Mouse (Mus musculus): ENCODE results near the gene Mindy4. TPM values are rescaled to one million over a fixed set of nuclear protein-coding genes. Genes with fewer than 3 reads are reported as not detected.
A peak's percentile ranks its signal among the peaks of the same experiment; 100 is the strongest.
"Not testable (repeated sequence)": the region's sequence is repeated elsewhere in the genome, so short reads cannot be mapped to it uniquely, and the experiment has no call there.

The Mindy4 gene
- total RNA-seq (2015) (2.0 and 3.0 TPM in 2 replicates), total RNA-seq (2017) (4.6 and 5.7 TPM in 2 replicates)

DNA sequence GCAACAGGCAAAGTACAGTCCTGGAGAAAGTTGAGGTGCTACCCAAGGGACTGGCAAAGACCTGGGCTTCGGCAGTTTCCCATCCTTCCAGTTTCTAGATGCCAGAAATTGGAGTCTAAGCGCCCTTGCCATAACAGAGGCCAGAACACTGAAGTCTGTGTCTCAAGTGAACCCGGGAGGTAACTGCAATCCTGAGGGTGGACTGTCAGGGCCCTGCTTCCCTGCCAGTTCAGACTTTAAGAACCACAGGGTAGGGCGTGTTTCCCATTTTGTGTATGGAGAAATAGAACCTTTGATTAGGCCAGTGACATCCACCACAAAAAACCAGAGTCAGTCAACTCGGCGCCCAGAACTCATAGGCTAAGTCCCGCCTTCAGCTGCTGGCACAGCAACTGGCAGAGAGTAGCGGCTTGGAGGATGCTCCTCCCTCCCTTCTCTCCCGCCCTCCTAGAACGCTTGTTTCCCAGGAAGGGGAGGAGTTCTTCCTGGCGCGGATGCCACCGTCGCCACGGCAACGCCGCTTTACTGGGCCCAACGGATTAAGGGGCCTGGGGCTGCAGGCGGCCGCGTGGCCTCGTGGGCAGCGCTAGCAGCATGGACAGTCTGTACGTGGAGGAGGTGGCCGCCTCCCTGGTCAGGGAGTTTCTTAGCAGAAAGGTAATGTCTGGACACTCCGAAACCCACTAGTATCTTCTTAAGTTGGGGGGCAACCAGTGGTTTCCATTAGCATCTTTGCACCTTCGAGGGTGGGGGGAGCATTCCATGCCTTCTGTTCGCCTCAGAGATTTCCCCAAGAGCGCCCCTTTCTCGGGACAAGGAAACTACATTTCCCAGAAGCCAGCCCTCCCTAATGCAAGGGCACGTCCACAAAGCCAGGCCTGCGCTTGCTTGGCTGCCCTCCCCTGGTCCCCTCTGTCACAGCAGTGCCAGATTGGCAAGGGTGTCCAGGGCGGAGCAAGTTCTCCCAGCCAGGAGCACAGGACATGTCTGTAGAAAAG, at the start of gene Mindy4:
Gene Mindy4 (plus strand): TSS at position 471 of the 998 bp plus-strand sequence.
- peak; percentile 95 for ATAC-seq (replicated peaks; ENCODE audit: poor library complexity)

DNA sequence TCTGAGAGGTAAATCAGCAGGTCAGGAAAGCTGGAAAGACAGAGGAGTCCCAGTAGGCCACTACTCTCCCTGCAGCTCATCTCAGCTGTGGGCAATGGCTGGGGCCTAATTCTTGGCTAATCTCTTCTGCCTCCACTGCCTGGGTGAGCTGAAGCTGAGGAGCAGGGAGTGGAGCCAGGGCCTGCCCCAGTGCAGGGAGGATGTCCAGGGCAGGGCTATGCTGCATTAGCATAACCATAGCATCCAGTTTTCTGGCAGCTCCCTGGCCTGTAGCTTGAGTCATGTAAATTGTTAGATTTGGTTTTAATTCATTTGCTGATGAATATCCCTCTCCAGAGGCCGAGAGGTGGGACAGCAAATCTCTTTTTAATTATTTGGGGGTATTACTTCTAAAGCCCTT, 43.9 kb upstream of the Mindy4 start:
- ATAC-seq (replicated peaks; ENCODE audit: poor library complexity): no peak

DNA sequence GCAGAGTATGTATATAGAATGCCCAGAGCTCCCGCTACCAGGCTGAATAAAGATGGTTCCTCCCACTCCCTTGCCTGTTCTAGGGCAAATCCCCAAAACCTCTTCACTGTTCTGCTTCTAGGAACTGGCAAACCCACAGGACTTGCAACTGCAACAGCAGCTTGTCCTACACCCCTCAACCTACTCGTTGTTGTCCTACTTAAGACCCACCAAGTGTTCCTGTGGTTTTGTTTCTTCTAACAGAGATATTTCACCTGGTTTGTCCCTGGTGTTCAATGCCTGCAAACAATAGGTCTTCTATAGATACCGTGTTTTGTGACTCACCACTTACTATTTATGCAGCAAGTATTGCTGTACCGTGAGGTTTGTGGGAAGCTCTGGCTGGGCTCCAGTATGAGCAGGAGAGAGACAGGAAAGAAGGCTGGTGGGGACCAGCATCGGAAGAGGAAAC, 41.8 kb upstream of the Mindy4 start:
- no peak for ATAC-seq (replicated peaks; ENCODE audit: poor library complexity)

DNA sequence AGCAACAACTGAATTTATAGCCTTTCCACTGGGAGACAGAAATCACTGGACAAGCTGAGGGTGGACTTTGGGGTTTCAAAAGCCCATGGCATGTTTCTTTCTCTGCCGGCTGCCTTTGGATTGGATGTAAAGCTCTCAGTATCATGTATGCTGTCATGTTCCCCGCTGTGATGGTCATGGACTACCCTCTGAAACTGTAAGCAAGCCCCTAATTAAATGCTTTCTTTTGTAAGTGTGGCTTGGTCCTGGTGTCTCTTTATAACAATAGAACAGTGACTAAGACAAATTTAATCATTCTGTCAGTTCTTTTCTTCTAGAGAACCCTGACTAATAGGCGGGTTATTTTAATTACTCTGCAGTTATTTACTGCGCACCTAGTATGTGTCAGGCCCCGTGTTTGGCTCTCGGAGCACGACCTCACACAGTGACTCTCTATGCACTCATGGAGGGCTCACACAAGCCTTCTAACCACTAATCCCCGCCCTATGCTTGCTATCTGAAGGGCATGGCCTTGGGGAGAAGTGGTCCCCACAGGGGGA, 40.1 kb upstream of the Mindy4 start:
- ATAC-seq (replicated peaks; ENCODE audit: poor library complexity): no peak

DNA sequence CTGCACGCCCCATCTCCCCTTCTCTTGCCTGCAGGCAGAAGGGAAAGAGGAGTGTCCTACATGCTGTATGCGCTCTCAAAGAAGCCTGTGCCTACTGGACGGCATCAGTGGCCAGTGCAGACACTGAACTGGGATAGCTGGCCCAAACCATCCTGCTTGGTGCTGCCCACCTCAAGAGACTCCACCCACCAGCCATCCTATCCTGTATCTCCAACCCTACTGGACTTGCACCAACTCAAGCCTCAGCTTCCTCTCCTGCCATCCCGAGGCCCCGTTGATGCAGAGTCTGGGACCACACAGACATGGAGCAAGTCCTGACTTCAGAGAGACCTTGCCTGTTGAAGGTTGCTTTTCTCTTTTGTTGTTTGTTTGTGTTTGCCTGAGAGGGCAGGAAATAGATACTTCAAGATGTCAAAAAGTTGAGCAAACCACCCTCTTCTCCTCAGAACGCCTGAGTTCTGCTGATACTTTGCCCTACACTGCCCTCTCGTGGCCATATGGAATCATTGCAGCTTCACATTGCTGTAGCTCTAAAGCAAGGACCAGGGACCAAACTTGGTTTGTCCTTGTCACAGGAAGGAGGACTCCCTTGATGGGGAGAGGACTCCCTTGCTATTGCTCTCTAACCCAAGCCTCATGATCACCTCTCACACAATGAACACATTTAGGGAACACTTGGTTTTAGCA, 36.3 kb upstream of the Mindy4 start:
- ATAC-seq (replicated peaks; ENCODE audit: poor library complexity): peak; percentile 93

DNA sequence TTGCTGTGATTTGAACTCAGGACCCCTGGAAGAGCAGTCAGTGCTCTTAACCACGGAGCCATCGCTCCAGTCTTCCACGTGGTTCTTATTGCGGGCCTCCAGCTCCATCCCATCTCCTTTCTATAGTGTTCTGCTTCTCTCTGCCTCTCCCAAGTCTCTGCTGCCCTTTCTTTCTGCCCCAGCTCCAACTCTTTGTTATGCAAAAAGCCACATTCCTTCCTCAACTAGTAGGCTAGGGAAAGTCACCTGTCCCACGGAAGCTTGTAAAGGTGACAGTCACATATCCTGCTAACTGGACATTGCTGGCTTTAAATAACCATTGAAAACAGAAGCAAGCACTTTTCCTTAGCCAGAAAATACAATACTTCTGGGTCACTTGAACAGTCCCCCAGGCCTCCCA, 33.4 kb upstream of the Mindy4 start:
- ATAC-seq (replicated peaks; ENCODE audit: poor library complexity): no peak

DNA sequence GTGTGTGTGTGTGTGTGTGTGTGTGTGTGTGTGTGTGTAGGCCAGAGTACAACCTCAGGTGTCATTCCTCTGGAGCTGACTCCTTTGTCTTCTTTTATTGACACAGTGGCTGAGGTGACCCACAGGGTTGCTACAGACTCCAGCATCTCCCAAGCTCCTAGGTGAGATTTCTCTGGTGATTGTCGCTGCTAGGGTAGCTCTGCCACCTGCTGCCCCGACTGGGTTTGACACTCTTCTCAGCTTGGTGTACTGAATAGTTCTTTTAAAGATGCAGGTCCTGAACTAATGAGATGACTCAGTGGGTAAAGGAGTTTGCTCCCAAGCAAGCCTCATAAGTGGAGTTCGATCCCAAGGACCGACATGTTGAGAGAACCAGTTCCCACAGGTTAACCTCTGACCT, 31.5 kb upstream of the Mindy4 start:
- no peak for ATAC-seq (replicated peaks; ENCODE audit: poor library complexity)

DNA sequence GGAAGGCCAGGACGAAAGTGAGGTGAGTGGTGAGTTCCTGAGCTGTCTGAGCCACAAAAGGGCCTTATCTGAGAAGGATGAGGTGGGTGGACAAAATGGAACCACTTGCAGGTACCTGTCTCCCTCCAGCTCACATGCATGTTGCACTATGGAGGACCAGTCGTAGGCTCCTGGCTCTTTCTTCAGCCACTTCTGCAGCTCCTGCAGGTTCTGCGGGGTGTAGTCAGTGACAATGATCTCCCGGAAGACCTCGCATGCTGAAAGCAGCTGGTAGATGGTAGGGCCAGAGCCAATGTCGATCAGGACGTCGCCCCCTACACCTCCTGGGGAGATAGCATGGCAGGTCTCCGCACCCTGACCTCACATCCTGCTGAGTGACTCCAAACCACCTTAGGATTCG, 30.0 kb upstream of the Mindy4 start:
- no peak for ATAC-seq (replicated peaks; ENCODE audit: poor library complexity)

DNA sequence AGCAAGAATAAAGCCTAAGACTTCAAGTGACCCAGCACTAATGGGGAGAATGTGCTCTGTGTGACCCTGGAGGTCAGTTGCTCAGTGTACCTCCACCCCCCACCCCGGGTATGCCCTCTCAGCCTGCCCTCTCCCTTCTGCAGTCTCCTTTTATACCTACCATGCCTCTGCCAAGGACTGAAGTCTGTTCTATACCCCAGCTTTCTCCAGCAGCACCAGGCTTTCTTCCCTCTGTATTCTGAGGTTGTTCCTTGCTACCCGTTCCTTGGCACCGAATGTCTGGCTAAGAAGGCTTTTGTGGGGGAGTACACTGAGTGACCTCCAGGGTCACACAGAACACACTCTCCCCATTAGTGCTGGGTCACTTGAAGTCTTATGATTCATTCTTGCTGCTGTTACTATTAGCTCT, 29.2 kb upstream of the Mindy4 start:
- no peak for ATAC-seq (replicated peaks; ENCODE audit: poor library complexity)

DNA sequence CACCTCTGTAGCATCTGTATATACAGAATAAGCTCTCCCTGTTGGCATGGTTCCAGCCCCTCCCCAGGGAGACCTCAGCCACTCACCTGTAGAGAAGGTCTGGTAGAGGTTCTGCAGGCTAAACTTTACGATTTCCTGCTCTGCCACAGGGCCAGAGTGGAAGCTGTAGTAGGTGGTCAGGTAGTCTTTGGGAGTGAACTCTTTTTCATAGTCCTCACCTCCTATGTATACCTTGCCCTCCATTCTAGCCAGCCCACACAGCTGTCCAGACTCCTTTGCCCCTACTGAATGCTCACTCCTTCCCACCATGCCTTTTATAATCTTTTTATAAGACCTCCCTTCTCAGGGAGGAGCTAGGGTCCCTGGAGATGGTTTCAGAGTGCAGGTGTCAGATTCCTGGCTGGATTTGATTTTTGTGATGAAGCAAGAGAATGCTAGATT, 28.4 kb upstream of the Mindy4 start, which contains the start of gene Inmt:
Gene Inmt (minus strand): TSS at position 303 of the 441 bp plus-strand sequence.
- no peak for ATAC-seq (replicated peaks; ENCODE audit: poor library complexity)

DNA sequence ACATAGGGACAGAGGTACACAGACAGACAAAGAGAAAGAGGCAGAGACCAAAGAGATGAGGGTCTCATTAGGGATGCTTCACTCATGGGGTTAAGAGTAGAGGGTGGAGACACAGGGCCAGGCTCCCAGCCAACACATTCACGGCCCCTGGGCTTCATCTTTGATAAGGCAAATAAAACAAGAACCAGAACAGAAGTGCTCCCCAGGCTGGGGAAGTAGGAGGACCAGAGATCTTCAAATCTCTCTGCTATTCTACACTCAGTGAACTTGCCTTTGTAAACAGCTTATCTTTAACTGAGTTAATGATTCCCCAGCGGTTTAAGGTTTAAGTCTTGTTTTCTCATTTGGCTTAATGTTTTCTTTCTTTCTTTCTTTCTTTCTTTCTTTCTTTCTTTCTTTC, 27.7 kb upstream of the Mindy4 start:
- ATAC-seq (replicated peaks; ENCODE audit: poor library complexity): no peak

DNA sequence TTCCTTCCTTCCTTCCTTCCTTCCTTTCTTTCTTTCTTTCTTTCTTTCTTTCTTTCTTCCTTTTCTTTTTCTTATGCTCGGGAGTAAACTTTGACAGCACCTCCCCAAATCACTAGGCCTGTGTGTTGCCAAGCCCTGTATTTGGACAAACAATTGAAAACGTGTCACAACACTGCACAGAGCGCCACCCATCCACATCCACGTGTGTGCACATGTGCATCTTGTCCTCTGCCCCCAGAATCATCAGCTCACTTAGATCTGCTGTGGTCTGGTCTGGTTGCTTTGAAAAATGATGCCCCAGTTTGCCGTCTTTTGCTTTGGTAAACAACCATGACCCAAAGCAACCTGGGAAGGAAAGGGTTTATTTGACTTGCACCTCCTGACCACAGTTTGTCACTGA, 27.3 kb upstream of the Mindy4 start:
- ATAC-seq (replicated peaks; ENCODE audit: poor library complexity): no peak

DNA sequence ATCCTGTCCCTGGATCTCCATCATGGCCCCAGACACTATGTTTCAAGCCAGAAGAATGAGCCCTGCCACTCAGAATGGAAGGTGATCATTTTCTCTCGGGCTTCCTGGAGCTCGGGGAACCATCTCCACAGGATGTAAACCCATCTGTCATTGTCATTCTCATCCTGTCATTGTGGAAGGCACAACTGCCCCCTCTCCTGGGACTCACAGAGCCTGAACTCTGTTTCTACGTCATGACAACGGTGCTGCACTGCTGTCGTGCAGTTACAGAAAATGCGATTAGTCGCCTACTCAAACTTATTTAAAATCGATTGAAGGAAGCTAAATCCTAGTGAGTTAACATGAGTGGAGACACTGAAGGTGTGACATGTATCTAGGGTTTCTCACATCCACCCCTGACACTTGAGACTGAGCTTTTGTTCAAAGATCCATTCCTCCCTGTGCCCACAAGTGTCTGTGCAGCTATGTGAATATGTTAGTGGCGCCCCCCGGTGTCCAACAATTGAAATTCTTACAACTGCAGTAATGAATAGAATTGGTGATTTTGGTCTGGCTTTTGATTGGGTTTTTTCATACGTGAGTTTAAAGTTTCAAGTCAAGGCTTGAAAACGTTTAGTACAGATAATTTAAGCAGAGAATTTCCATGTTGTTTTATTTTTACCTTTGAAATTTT, 26.0 kb upstream of the Mindy4 start:
- ATAC-seq (replicated peaks; ENCODE audit: poor library complexity): peak; percentile 63; the same call in 1 of the 2 replicates

DNA sequence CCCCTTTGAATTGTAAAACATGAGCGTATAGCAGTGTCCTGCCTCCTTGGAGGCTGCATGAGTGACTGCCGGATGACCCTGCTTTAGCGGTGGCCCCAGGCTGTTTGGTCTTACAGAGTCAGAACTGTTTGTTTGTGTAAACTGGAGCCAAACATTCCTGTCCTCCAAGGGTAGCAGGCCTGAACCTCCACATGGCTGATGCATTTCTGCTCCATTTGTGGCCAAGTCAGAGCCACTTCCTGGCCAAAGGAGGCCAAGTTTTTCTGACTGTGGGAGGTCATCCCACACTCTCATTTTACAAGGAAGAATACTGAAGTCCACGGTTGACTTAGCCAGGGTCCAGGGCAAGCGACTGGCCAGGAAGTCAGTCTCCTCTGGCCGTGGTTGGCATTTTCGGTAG, 23.6 kb upstream of the Mindy4 start:
- ATAC-seq (replicated peaks; ENCODE audit: poor library complexity): no peak

DNA sequence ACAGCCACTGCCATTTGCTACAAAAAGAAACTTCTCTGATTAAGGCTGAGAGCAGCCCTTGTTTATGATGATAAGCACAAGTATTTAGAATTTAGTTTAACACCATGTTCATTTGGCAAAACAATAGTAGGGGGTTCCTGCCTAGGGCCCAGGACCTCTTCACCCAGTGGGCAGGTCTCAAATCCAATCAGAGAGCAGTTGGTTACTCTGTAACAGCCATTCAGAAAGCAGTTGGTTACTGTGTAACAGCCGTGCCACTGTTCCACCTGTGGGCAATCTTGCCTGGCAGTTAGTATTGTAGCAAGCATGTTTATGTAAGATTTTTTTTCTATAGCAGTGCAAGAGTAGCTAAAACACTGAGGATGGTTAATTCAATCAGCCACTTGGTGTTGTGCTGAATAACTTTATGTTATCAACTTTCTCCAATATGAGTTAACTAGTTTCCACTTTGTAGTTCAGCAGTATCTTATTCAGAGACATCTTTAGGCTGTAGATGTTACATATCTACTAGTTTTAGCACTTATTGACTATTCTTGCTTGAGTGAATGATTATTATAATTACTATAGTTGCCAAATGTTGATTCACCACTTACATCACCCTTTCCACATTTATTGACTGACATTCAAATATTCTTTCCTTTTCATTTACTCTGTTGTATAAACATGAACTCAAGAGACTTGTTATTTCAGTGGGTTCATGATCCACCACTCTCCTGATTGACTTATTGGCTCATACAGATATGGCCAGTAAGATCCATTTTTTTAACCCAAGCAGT, 20.3 kb upstream of the Mindy4 start:
- no peak for ATAC-seq (replicated peaks; ENCODE audit: poor library complexity)

DNA sequence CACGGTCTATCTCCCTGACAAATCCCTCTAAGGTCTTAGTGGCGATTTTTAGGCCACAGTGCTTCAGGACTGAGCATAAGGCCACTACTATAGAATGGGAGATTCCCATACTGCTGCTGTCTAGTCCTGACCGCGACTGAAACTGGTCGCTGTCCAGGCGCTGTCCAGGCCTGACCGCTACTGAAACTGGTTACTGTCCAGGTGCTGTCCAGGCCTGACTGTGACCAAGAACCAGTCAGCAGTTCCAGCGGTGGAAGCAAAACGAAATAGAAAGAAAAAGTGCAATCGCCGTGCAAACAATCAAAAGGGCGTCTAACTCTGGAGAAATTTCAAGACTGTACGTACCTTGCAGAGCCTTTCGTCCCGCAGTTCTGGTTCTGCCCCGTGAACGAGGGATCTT, 15.4 kb upstream of the Mindy4 start:
- ATAC-seq (replicated peaks; ENCODE audit: poor library complexity): not testable (repeated sequence)

DNA sequence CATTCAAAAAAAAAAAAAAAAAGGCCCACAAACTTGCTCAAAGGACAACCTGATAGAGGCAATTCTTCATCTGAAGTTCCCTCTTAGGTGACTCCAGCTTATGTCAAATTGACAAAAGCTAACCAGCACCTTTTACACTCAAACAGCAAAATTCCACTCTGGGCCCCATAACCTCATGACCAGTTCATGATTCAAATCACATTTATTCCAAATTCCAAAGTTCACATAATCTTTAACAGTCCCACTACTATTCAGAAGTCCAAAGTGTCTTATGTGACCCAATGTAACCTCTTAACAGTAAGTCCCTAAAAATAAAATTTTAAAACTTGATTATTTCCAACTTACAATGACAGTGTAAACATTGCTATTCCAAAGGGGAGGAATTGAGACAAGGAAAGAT, 13.8 kb upstream of the Mindy4 start:
- ATAC-seq (replicated peaks; ENCODE audit: poor library complexity): no peak

DNA sequence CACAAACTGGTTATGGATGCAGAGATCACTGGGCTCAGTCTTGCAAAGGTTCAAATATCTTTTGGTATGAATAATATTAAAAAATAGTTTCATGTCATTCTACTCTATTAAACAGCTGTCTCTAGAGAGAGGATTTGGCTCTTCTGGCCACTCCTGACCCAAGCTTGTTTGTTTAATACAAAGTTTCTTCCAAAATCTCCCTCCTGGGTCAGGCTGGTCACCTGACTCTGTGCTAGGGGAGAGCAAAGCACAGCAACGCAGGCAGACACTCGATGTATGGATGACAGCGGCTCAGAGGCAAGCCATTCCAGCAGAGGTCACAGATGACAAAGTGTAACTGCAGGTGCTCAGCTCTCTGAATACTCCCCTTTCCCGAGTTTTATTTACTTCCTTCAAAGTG, 11.6 kb upstream of the Mindy4 start:
- no peak for ATAC-seq (replicated peaks; ENCODE audit: poor library complexity)

DNA sequence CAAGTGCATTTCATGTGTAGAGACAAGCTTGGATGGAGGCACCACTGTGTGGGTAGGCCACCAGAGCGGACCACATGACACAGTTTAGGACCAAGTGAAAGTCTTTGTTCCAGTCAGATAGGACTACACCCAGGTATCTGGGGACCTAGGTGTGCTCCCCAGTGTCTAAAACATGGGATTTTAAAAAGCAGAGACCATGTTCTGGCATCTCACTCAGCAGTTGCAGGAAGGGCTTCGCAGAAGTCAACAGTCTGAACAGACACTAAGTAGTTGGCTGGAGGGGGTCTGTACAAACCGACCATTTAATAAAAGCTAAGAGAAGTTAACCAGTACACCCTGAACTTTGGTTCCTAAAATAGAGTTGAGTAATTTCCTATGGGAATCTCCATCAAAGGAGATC, 10.0 kb upstream of the Mindy4 start:
- ATAC-seq (replicated peaks; ENCODE audit: poor library complexity): no peak

DNA sequence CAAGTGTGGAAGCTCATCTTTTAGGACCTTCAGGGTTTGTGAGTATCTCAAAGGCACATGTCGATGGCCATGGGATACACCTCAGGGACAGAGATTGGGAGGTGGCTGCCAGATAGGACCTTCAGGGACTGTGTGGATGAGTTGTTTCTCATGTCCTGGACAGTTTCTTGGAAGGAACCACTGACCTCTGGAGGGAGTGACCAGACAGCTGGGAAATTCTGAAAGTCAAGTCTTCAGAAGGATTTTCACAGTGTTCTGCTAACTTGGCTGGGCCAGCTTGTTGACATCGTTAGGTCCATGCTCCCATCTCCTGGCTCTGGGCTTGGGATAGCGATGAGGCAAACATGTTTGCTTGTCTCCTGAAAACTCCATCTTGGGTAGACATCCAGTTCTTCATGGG, 4.1 kb upstream of the Mindy4 start:
- no peak for ATAC-seq (replicated peaks; ENCODE audit: poor library complexity)
